Mouse (Mus musculus) limb, embryonic 14.5 days (tissue): Measurements from ENCODE around the gene Itpk1. TPM values are rescaled to one million over a fixed set of nuclear protein-coding genes. Genes with fewer than 3 reads are reported as not detected.
"Not testable (repeated sequence)": the region's sequence is repeated elsewhere in the genome, so short reads cannot be mapped to it uniquely, and the experiment has no call there.

ENCODE experiments used
- ATAC-seq: fragments of 200-750 bp; cut with Nextera tagmentation; 2 replicates; pipeline ENCODE4 v1.8.0; 2017; ENCODE audit warnings: low read depth, moderate number of reproducible peaks, moderate TSS enrichment; ENCODE audit not compliant: low FRiP score
- DNase-seq: peaks from one replicate; pipeline ENCODE4 v3.0.0-alpha.2; 2015; ENCODE audit warnings: low spot score
- H3K27ac ChIP-seq: fragments of 300-500 bp; sonication (generic); replicated peaks from 2 replicates; pipeline ENCODE4 v1.5.1; 2014; ENCODE audit warnings: low read depth, mild to moderate bottlenecking, low read length, moderate library complexity, mixed read lengths
- H3K27me3 ChIP-seq: fragments of 300-500 bp; sonication (generic); 2 replicates; pipeline ENCODE4 v1.6.1; 2014; ENCODE audit warnings: low read length, mixed read lengths; ENCODE audit not compliant: control insufficient read depth, insufficient read depth
- H3K36me3 ChIP-seq: fragments of 300-500 bp; sonication (generic); 2 replicates; pipeline ENCODE4 v1.6.1; 2014; ENCODE audit warnings: mild to moderate bottlenecking, low read length, moderate library complexity, mixed read lengths; ENCODE audit not compliant: control insufficient read depth, insufficient read depth
- H3K4me1 ChIP-seq: fragments of 300-500 bp; sonication (generic); 2 replicates; pipeline ENCODE4 v1.6.1; 2014; ENCODE audit warnings: antibody characterized with exemption, low read length, mixed read lengths; ENCODE audit not compliant: control insufficient read depth, insufficient read depth
- H3K4me2 ChIP-seq: fragments of 300-500 bp; sonication (generic); replicated peaks from 2 replicates; pipeline ENCODE4 v1.6.1; 2014; ENCODE audit warnings: low read depth, mild to moderate bottlenecking, low read length, moderate library complexity; ENCODE audit not compliant: severe bottlenecking
- H3K4me3 ChIP-seq: fragments of 300-500 bp; sonication (generic); replicated peaks from 2 replicates; pipeline ENCODE4 v1.5.1; 2014; ENCODE audit warnings: low read length
- H3K9ac ChIP-seq: fragments of 300-500 bp; sonication (generic); 2 replicates; pipeline ENCODE4 v1.6.1; 2014; ENCODE audit warnings: mild to moderate bottlenecking, low read depth, low read length, moderate library complexity; ENCODE audit not compliant: severe bottlenecking
- H3K9me3 ChIP-seq: fragments of 300-500 bp; sonication (generic); 2 replicates; pipeline ENCODE4 v1.6.1; 2016; ENCODE audit warnings: low read length; ENCODE audit not compliant: control insufficient read depth
- POLR2A ChIP-seq: fragments of 200-500 bp; IDR thresholded peaks from 2 replicates; pipeline ENCODE4 v1.8.0; 2012; ENCODE audit warnings: inconsistent platforms, mild to moderate bottlenecking, moderate library complexity, borderline replicate concordance; ENCODE audit not compliant: insufficient read depth, insufficient read length; ENCODE audit errors: extremely low read depth
- WGBS: fragments of 180-500 bp; shearing (Covaris S2); extraction: QIAGEN DNeasy Blood & Tissue Kit; methylation state at CpG from one replicate; pipeline ENCODE4 v1.1.7; 2014; 5-methylcytosine and 5-hydroxymethylcytosine counted together
- polyA plus RNA-seq, 2 experiments: library from polyadenylated mRNA; depleted of rRNA in 1 of 2; stranded (reverse) in 1 of 2; unstranded in 1 of 2; fragments of >200 nt; fragmentation: Nextera tagmentation in 1 of 2; extraction: Ambion mirVana in 1 of 2; gene quantifications; 2 replicates each; pipeline versions ENCODE4 v1.2.1 to v1.2.3; 2012 to 2014

The Itpk1 gene
- polyA plus RNA-seq, 2 experiments: 8.3 to 10.3 TPM

DNA sequence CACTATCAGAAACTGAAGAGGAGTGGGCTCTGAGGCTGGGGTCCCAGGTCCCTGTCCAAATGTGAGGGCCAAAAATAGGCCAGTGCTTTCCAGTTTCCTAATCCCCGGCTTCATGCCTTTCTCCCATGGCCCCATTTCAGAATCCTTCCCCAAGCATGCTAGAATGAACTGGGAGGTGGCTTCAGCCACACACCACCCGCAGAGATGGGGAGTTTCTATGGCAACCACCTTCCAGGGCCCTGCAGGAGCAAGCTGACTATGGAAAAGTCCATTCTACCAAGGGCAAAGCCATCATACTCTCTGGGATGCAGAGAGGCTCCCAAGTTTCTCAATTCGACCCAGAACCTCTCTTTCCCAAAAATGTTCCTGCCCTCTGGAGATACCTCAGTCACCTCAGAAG is 65.9 kb downstream of the Itpk1 start:
- TF ChIP-seq POLR2A: no peak
- Histone ChIP-seq H3K4me3 (no peak overlapping the region), H3K4me1 (peaks cover 7% of the 10 kb centered on the region), H3K9me3 (no peaks in the 10 kb centered on the region), H3K9ac (no peak overlapping the region), H3K4me2 (no peak overlapping the region), H3K27ac (no peak overlapping the region), H3K27me3 (no peaks in the 10 kb centered on the region), H3K36me3 (no peaks in the 10 kb centered on the region)
- ATAC-seq (no peak), DNase-seq (no peak)
- WGBS: 64% methylated on average over 3 of the region's 3 CpGs

DNA sequence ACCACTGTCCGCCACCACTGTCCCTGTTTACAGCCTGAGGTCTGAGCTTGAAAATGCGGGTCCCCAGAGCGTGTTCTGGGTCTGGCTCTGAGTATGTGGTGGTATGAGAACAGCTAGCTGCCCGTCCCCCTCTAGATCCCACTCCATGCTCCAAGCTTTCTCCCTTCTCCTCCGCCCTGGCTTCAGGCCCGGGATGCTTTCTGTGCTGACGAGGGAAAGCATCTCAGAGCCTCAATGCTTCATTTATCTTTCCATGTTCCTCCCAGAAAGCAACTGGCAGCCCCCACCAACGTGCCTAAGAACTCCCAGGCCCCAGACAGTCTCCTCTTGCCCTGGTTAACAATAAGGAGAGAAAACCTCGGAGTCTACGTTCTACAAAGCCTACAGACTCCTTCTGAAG is 67.5 kb downstream of the Itpk1 start:
- TF ChIP-seq POLR2A: no peak
- peaks cover 9% of the 10 kb centered on the region for H3K4me1 ChIP-seq
- no peak overlapping the region for H3K9ac ChIP-seq
- H3K4me3 ChIP-seq: no peak overlapping the region
- DNase-seq (no peak), ATAC-seq (no peak)
- H3K4me2 ChIP-seq: no peak overlapping the region
- H3K27ac ChIP-seq: no peak overlapping the region
- no peaks in the 10 kb centered on the region for H3K36me3 ChIP-seq
- H3K9me3 ChIP-seq: no peaks in the 10 kb centered on the region
- 83% methylated on average over 10 of the region's 10 CpGs for WGBS
- no peaks in the 10 kb centered on the region for H3K27me3 ChIP-seq

DNA sequence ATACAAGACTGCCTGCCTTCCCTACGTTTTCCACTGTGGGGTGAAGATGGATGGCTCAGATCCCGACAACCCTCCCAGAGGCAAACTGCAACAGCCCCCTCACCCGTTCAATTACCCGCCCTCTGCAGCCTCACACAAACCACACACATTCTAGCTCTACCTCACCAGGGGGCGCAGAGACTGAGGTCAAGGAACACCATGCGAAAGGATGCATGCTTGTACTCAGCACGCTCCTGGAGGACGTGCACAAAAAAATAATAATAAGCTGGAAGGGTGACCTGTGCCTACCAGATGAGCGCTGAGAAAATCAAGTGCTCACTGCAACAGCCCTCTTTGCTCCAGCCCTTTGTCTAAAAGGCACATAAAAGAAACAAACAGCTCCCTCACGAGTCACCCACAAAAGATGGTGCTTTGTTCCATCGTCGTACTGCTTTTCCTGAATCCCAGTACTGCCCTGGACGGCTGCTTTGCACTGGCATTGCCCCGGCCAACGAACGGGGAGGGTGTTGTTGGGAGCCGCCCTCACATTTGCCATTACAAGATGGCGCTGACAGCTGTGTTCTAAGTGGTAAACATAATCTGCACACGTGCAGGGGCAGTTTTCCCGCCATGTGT is 70.2 kb downstream of the Itpk1 start:
- ATAC-seq (no peak), DNase-seq (no peak)
- TF ChIP-seq POLR2A: no peak
- WGBS: 76% methylated on average over 18 of the region's 20 CpGs
- H3K9ac ChIP-seq: no peak overlapping the region
- no peaks in the 10 kb centered on the region for H3K27me3 ChIP-seq
- no peak overlapping the region for H3K27ac ChIP-seq
- H3K4me3 ChIP-seq: no peak overlapping the region
- H3K4me1 ChIP-seq: peaks cover 3% of the 10 kb centered on the region; the same call in 1 of the 2 replicates
- no peaks in the 10 kb centered on the region for H3K36me3 ChIP-seq
- no peak overlapping the region for H3K4me2 ChIP-seq
- H3K9me3 ChIP-seq: no peaks in the 10 kb centered on the region

DNA sequence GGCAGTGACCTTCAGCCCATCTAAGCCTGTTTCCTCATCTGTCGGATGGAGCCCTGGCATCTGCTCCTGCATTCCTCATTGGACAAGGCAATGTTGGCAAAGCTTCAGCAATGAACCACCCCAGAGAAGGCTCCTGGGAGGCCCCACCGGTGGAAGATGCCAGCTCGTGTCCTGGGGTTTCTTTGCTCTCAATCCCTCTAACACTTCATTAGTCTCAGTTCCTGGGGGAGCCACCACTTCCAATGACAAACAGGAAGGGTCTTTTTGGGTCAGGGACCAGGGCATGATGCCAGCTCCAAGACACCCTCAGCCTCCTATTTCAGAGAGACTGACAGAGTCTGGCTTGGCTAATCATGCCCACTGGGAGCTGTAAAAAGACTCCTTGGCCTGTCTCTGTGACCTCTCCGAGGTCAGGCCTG is 71.6 kb downstream of the Itpk1 start:
- TF ChIP-seq POLR2A: no peak
- 54% methylated on average over 4 of the region's 4 CpGs for WGBS
- H3K27ac ChIP-seq: no peak overlapping the region
- H3K27me3 ChIP-seq: no peaks in the 10 kb centered on the region
- ATAC-seq (no peak), DNase-seq (no peak)
- H3K9ac ChIP-seq: no peak overlapping the region
- H3K9me3 ChIP-seq: no peaks in the 10 kb centered on the region
- no peak overlapping the region for H3K4me3 ChIP-seq
- peaks cover 3% of the 10 kb centered on the region; the same call in 1 of the 2 replicates for H3K4me1 ChIP-seq
- no peak overlapping the region for H3K4me2 ChIP-seq
- H3K36me3 ChIP-seq: no peaks in the 10 kb centered on the region

DNA sequence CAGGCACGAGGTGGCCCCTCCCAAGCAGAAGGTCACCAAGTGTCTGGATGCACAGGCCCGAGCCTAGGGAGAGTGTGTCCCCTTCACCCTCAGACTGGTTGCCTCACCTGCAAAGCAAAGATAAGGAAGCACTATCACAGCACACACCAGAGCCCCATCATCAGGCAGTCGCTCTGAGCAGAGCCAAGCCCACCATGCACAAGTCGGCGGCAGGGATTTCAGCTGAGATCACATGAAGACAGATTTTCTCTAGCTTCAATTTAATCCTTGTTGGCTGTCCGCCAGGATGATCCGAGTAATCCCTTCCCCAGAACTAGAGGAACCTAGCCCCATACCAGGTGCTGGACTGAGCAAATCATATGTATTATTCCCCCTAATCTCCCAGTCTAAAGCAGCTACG is 73.0 kb downstream of the Itpk1 start:
- 0 out of 2 replicates have a peak, but pooled peaks have one; percentile 34 for ATAC-seq
- H3K9me3 ChIP-seq: no peaks in the 10 kb centered on the region
- H3K27me3 ChIP-seq: no peaks in the 10 kb centered on the region
- no peak for TF ChIP-seq POLR2A
- no peak overlapping the region for H3K4me3 ChIP-seq
- WGBS: 63% methylated on average over 8 of the region's 8 CpGs
- no peak overlapping the region for H3K27ac ChIP-seq
- no peaks in the 10 kb centered on the region for H3K36me3 ChIP-seq
- H3K4me1 ChIP-seq: peaks cover 3% of the 10 kb centered on the region; the same call in 1 of the 2 replicates
- H3K9ac ChIP-seq: no peak overlapping the region
- H3K4me2 ChIP-seq: no peak overlapping the region
- DNase-seq: peak; percentile 56

DNA sequence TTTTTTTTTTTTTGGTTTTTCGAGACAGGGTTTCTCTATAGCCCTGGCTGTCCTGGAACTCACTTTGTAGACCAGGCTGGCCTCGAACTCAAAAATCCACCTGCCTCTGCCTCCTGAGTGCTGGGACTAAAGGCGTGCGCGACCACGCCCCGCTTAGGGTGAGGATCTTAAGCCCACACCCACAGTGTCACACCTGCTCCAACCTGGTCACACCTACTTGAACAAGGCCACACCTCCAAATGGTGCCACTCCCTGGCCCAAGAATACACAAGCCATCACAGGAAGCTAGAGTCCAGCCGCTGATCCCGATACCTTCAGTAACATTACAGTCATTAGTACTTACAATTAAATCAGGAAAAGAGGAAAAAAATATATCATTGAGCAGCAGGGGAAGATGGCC is 74.3 kb downstream of the Itpk1 start:
- H3K36me3 ChIP-seq, H3K9me3 ChIP-seq, H3K27me3 ChIP-seq, H3K4me3 ChIP-seq, H3K9ac ChIP-seq, H3K27ac ChIP-seq, H3K4me1 ChIP-seq, H3K4me2 ChIP-seq, DNase-seq, ATAC-seq: not testable (repeated sequence)
- WGBS: 97% methylated on average over 9 of the region's 9 CpGs
